Mouse (Mus musculus) c-Kit-negative CD71-positive TER-119-positive erythroid progenitor cells, embryonic 14.5 days (primary cell): ENCODE measurements around the gene Hus1.

Source experiments
- DNase-seq: peaks from one replicate; pipeline ENCODE4 v3.0.0-alpha.2; 2013; ENCODE audit warnings: low read depth, low spot score

Hus1 gene

GRCm38 (mm10) chr11:9010853-9011339 lies at the start of gene Hus1:
Gene Hus1 (minus strand): TSS chr11:9011191.
- DNase-seq: peak; percentile 74

- no peak for DNase-seq
These were observed 49.5 kb upstream of the Hus1 start for GRCm38 (mm10) chr11:9060484-9060883.

- DNase-seq: no peak
These were observed 49.0 kb upstream of the Hus1 start for GRCm38 (mm10) chr11:9060029-9060428.

GRCm38 (mm10) chr11:9057711-9058110 lies 46.7 kb upstream of the Hus1 start:
- DNase-seq: no peak

- DNase-seq: no peak
These were observed 45.9 kb upstream of the Hus1 start for GRCm38 (mm10) chr11:9056937-9057336.

GRCm38 (mm10) chr11:9051895-9052294 lies 40.9 kb upstream of the Hus1 start:
- DNase-seq: no peak

GRCm38 (mm10) chr11:9050241-9050640 lies 39.2 kb upstream of the Hus1 start:
- no peak for DNase-seq

- no peak for DNase-seq
These were observed 37.7 kb upstream of the Hus1 start, which contains the start of gene Sun3 for GRCm38 (mm10) chr11:9048703-9049060. Gene Sun3 (minus strand): TSS chr11:9048991.

GRCm38 (mm10) chr11:9048011-9048702 lies 37.2 kb upstream of the Hus1 start, which contains the start of gene Gm11992:
Gene Gm11992 (plus strand): TSS chr11:9048594.
- no peak for DNase-seq

- DNase-seq: no peak
These were observed 36.1 kb upstream of the Hus1 start for GRCm38 (mm10) chr11:9047044-9047443.

- DNase-seq: no peak
These were observed 35.6 kb upstream of the Hus1 start for GRCm38 (mm10) chr11:9046546-9046945.

GRCm38 (mm10) chr11:9031530-9031929 lies 20.5 kb upstream of the Hus1 start:
- DNase-seq: no peak

GRCm38 (mm10) chr11:9025211-9025610 lies 14.2 kb upstream of the Hus1 start:
- DNase-seq: no peak

GRCm38 (mm10) chr11:9024782-9025181 lies 13.8 kb upstream of the Hus1 start:
- no peak for DNase-seq

GRCm38 (mm10) chr11:9020207-9020606 lies 9.2 kb upstream of the Hus1 start:
- DNase-seq: no peak

- no peak for DNase-seq
These were observed 7.7 kb upstream of the Hus1 start for GRCm38 (mm10) chr11:9018491-9019267.

GRCm38 (mm10) chr11:9014740-9015139 lies 3.7 kb upstream of the Hus1 start:
- no peak for DNase-seq

- no peak for DNase-seq
These were observed 357 bp upstream of the Hus1 start for GRCm38 (mm10) chr11:9011348-9011747.

GRCm38 (mm10) chr11:9010416-9010815 lies 575 bp downstream of the Hus1 start:
- no peak for DNase-seq

- no peak for DNase-seq
These were observed 2.2 kb downstream of the Hus1 start for GRCm38 (mm10) chr11:9008761-9009160.

GRCm38 (mm10) chr11:8988084-8988483 lies 22.9 kb downstream of the Hus1 start:
- no peak for DNase-seq

GRCm38 (mm10) chr11:8986058-8986457 lies 24.9 kb downstream of the Hus1 start:
- no peak for DNase-seq
